Mouse (Mus musculus): Measurements from ENCODE around the gene 5830473C10Rik.

5830473C10Rik gene

DNA sequence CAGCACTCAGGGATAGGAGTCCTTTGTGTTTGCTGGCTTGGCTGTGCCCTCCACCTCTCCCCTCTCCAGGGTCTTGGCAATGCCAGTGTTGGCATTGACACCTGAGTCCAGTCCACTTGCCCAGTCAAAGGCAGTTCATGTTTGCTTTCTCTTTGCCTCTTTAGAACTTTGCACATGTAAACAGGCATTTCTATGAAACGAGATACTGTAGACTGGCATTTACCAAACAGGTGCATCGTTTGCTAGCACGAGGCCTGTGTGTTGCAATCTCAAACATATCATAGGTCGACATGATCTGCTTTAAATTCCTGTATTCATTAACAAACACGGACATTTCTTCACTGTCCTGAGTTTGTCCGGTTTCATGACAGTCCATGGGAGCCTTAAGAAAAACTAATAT, at the start of gene 5830473C10Rik:
5830473C10Rik (plus strand) TSS at position 365 of the 400 bp plus-strand sequence.
- DNase-seq (ENCODE audit: low read depth, low spot score), result no peak

DNA sequence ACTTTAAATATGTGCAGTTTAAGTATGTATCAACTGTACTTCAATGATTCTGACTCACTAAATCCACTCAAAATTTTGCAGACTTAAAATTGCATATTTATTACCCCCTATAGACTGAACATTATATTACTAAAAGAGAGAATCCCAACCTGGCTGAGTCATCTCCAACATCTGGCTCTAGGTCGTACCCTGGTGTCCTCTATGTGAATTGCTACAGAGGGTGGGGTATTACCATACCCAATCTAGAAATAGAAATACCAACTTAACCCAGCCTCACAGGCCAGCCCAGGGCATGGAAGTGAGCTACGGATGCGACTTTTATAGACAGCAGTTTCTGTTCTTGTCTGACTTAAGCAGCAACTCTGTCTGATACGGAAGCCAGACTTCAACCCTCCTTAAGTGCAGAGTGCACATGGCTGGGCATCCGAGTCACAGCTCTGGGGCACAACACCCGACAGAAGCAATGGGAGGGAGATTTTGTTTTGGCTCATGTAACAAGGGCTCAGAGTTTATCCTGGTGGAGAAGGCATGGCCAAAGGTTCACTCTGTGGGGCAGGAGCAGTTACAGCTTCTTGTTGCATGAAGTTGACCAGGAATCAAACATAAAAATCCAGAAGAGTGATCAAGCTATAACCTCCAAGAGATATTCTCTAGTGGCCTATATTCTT, 48.5 kb upstream of the 5830473C10Rik start:
- DNase-seq (ENCODE audit: low read depth, low spot score), result no peak

DNA sequence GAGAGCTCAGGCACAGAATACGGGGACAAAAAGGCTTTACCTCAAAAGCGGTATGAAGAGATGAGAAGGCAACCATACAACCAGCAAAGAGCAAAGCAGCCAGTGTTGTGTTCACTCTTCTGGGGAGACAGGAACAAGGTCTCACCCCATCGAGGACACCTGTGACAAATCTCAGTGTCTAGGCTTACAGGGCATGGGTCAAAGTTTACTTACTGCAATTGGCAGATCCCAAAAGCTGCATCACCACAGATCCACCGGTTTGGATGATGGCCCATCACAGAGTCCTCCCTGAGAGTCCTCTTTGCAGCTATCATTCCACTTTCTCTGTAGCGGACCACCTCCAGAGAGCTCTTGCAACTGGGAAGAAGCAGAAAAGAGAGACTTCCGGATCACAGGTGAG, 45.3 kb upstream of the 5830473C10Rik start:
- DNase-seq (ENCODE audit: low read depth, low spot score), result no peak

DNA sequence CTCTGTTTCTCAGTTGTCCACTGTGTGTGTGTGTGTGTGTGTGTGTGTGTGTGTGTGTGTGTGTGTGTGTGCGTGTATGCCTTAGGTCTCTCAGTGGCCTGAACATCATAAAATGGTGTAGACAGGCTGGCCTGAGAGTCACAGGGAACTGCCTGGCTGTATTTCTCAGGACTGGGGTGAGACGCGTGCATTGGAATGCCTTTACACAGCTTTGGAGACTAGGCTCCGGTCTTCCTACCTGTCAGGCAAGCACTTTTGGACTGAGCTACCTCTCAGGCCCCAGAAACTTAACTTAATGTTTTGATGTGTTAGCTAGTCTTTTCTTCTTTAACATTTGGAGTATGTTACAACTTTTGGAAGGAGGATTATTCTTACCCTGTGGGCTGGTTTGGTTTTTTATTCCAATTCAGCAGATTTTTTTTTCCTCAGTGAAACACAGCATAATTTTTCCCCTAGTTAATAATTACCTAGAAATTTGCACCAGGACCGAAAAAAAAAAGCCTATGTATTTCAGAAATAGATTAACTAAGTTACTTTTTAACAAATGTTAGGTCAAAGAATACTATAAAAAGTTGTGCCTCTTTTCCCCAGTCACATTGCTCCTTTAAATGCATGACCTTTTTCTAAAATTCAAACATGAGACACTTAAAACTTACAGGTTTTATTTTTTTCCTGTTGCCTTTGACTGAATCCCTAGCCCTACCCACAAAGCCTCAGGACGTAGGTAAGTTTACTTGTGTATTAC, 42.4 kb upstream of the 5830473C10Rik start, which contains the start of gene Afm:
Afm (plus strand) TSS at position 577 of the 745 bp plus-strand sequence.
- no peak for DNase-seq (ENCODE audit: low read depth, low spot score)

DNA sequence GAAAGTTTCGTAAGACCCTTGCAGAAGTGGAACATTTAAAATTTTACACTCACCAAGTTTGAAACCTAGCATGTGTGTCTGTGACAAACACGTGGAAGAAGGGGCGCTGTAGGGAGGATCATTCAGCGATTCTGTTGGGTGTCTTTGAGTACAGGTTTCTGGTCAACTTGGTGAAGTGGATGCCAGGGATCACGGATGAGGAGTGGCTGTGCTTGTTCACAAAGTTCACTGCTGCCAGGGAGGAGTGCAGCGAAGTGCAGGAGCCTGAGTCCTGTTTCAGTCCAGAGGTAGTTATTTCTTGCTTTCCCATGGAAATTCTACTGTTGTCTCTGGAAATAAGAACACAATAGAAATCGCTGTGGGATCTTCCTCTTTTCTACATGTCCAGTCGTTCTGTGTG, 9.7 kb upstream of the 5830473C10Rik start:
- DNase-seq (ENCODE audit: low read depth, low spot score), result no peak

DNA sequence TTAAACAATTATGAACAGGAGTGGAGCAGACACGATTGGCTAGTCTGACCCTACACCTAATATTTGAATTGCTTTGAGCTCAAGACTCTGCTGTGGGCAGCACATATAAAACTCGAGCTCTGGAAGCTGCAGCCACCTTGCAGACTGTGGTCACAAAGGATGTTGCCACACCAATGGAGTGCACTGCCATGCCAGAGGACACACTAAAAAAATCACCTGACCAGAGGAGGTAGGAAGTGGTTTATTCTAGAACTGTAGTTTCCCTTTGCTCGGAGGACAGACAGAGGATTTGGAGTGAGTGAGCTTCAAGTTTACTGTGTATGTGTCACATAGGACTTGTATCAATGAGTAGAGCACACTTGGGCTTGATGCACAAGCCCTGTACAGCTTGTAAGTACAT, 4.9 kb upstream of the 5830473C10Rik start:
- no peak for DNase-seq (ENCODE audit: low read depth, low spot score)

DNA sequence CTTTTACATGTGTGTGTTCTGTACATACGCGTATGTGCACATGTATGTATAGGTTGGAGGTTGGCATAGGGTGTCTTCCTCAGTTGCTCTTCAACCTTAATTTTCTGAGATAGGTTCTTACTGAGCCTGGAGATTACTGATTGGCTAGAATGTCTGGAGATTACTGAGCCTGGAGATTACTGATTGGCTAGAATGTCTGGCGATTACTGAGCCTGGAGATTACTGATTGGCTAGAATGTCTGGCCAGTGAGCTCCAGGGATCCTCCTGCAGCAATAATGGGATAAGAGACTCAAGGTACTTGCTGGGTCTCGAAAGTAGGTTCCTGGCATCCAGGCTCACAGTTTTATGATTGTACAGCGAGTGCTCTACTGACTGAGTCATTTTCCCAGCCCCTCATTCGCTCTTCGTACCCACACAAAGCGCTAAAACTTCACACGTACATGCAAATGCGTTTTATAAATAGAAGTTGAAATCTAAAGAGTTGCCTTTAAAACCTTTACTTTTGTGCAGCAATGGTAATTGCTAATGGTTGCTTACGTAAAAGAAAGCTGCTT, 891 bp downstream of the 5830473C10Rik start:
- no peak for DNase-seq (ENCODE audit: low read depth, low spot score)

DNA sequence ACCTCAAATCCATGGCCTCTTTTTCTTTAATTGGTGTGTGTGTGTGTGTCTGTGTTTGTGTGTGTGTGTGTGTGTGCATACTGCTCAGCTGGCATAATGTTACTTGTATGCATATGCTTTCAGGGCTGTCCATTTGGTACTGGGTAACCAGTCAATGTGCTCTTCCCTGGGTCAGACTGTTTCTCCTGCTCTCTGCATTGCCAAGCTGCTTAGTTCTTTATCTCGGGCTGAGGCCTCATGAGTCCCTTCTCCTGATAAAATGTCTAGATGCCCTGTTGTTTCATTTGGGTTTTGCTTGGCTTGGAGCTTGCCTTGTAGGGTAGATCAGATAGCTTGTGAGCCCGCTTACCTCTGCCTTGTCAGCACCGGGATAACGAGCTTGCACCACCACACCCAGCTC, 2.0 kb downstream of the 5830473C10Rik start:
- no peak for DNase-seq (ENCODE audit: low read depth, low spot score)

DNA sequence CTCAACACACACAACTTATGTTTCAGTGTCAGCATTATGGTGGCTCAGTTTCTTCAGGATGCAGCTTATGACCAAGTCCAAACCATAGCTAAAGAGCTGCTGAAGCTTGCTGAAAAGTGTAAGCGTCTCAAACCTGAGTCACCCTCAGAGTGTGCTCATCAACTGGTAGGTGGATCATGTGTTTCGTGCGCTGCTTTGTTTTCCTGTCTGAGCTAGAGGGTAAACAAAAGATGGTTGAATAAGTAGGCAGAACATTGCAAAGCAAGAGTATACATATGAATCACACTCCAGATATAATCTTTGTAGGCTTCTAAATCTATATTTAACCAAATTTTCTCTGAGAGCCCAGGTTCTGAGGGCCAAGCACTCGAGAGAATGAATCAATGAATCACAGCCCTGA, 3.3 kb downstream of the 5830473C10Rik start:
- no peak for DNase-seq (ENCODE audit: low read depth, low spot score)

DNA sequence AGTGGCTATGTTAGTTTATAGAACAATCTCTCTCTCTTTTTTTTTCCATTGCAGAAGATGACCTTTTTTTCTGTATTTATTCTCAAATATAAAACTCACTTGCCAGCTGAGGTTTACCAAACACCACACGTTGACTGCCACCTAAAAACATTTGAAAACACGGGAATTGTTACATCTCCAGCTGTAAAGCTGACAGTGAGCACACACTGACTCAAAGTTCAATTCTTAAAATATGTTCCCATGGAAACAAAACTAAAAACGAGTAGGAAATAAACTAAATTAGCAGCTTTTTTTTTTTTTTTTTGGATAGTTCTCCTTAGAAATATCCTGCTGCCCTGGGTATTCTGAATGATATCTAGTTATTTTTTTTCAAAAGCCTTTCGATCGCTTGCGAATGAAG, 4.3 kb downstream of the 5830473C10Rik start:
- DNase-seq (ENCODE audit: low read depth, low spot score), result no peak

DNA sequence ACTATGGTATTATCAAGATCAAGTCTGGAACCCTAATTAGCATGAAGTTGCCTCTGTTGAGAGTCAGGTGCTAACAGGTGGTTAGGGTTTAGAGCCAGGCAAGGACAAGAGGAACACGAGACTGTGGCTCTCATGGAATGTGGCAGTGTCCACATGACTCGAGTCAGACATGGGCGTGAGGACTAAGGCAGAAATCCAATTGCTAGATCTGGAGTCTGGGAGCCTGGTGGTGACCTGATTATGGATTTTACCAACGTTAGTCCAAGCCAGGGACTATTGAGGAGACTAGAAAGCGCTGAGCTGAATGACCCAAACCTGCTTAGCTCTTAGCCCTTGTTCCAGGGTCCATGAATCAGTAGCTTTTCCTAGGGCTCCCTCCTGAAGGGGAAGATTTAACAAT, 6.9 kb downstream of the 5830473C10Rik start:
- DNase-seq (ENCODE audit: low read depth, low spot score), result no peak

DNA sequence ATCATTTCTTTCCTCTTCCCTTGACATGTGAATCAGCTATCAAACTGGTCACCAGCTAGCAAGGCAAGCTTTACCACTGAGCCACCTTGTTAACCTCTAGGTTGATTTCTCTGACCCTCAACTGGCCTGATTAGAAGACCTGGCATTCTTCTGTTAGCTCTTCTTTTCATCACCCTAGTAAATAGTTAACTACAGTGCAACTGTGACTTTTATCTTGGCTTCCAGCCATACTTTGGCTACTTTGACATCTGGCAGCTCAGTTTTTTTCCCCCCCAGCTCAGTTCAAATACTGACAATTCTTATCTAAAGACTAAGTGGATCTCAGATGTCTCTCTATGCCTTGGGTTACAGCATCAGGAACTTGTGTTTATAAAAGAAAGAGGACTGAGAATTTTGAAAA, 7.4 kb downstream of the 5830473C10Rik start:
- no peak for DNase-seq (ENCODE audit: low read depth, low spot score)

DNA sequence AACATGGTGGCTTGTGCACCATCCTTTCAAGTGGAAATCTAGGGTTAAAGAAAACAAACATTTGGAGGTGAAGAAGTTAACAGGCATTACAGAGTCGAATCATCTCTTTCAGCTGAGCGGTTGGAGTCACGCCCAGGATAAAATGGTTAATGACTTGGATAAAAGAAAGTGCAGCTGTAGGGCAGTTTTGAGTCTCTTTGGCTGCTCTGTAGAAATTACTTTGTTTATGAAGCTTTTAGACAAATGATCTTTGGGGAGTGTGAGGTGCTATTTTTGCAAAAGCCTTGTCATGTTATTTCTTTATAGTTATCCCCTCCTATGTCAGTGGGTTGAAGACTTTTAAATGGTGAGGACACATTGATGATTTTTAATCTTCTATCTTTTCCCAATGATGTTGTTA, 10.3 kb downstream of the 5830473C10Rik start:
- DNase-seq (ENCODE audit: low read depth, low spot score), result no peak

DNA sequence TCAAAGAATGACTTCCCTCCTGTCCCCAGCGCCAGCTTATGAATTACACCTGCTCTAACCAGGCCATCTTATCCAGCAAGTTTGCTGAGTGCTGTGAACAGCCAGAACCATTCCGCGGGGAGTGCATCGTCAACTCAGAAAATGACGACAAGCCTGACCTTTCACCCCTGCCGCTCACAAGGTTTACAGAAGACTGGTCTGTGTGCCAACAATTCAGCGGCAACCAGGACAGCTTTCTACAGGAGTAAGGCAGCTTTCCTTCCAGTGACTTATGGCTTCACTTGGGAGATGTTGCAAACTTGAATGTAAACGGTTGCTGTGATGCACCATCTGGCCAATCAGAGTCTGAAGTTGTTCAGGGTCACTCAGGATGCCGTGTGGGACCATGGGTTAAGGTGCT, 16.8 kb downstream of the 5830473C10Rik start:
- DNase-seq (ENCODE audit: low read depth, low spot score), result no peak

DNA sequence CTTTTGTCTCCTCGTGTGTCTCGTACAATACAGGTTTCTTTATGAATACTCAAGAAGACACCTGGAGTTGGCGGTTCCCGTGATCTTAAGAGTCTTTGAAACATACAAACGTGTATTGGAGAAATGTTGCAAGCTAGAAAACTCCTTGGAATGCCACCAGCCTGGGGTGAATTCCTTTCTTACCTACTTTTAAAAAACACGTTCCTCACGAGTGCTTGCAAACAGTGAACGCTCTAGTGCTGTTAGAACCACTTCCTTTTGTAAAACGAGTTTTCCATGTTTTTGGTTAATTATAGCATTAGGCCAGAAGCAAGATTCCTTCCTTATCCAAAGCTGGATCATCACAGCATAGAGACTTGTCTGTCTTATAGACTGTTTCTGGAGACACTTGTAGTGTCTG, 18.6 kb downstream of the 5830473C10Rik start:
- DNase-seq (ENCODE audit: low read depth, low spot score), result no peak

DNA sequence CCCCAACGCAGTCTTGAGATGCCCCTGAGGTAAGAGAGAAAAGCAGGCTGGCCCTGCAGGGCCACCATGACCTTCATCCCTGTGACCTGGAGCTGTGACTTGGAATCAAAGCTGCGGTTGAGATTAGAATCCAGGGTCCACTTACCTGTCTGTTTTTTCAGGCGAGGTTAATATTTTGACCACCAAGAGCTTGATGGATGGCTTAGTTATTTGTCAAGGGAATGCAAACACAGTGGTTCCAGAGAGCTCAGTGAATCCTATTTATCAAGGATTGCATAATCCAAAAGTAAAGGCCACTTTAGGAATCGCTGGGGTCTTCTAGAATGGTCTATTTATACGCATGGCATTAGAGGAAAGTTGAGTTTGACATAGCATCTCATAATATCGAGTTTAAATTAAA, 21.3 kb downstream of the 5830473C10Rik start:
- no peak for DNase-seq (ENCODE audit: low read depth, low spot score)

DNA sequence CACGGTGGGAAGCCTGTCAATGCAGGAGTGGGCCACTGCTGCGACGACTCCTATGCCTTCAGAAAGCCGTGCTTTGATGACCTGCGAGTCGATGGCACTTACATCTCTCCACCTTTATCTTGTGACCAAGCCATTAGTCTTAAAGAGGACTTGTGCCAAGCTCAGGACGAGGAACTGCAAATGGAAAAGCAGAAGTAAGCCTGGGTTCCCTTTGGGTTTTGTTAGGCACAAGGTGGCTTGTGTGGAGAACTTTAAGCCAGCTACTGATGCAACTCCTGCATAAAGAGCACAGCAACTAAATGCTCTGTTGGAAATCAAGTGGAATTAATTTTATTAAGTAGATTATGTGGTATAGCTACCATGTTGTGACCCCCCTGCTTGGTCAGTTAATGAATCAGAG, 23.9 kb downstream of the 5830473C10Rik start:
- DNase-seq (ENCODE audit: low read depth, low spot score), result no peak

DNA sequence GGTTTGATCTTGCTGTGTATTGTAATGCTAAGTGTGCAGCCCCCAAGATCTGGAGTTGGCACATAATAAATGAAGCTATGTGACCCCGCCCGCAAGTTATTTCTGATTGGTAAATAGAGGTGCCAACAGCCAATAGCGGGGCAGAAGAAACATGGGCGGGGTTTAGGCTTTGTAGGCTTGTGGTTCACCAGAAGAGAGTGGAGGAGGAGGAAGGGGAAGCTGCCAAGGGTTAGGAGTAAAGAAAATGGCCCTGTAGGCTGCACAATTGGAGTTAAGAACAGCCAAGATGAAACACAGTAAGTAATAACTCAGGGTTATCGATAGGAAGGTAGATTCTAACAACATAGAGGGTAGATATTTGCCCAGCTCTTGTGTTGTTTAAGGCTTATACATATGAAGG, 25.6 kb downstream of the 5830473C10Rik start:
- DNase-seq (ENCODE audit: low read depth, low spot score), result no peak

DNA sequence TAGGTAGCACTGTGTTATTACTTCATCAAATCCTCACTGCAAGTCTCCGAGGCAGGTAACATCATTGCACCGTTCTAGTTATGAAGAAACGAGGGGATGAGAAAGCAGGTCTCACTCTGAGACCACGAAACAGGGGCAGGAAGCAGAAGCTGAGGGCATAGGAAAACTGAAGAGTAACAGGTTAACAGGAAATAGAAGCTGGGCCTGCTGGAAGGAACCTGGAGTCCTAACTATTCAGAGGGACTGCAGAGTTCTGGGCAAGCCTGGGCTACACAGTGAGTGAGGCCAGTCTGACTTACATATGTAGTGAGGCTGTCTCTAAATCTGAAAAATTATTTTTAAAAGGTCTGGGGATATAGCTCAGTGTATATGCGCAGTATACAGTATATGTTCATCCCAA, 27.2 kb downstream of the 5830473C10Rik start:
- no peak for DNase-seq (ENCODE audit: low read depth, low spot score)

DNA sequence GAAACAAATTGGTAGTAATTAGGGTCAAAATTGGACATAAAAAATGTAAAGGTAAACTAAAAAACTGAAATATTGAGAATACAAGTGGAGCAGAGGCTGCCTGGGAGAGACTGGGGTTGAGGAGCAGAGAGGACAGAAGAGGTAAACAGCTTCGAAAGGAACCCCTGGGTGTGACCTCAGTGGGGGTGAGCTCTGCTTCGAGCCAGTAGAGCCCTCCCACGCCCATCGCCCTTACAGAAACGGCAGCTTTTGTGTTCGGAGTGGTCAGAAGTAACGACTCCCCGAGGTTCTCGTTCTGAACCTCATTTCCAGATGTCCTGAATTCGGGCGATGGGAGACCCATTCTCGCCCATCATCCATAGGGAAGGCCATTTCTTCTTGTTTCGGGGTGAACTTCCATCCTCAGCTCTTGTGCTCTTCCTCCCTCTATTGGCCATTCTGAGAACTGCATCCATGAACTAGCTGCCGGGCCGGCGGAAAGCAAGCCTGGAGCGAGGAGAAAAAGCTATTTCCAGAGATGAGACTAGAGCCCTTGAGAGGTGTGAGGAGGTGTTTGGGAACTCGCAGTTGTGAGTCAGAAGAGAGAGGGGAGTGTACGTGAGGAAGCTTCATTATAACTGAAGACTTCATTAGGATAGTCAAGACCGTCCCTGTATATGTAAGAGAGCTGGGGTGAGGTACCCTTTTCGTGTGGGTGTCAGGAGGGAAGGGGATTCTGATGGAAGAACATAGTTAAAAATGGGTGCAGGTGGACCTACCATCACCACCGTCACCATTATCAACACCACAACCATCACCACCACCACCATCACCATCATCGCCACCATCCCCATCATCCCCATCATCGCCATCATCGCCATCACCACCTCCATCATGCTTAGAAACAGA, 28.0 kb downstream of the 5830473C10Rik start:
- DNase-seq (ENCODE audit: low read depth, low spot score), result peak; percentile 58

DNA sequence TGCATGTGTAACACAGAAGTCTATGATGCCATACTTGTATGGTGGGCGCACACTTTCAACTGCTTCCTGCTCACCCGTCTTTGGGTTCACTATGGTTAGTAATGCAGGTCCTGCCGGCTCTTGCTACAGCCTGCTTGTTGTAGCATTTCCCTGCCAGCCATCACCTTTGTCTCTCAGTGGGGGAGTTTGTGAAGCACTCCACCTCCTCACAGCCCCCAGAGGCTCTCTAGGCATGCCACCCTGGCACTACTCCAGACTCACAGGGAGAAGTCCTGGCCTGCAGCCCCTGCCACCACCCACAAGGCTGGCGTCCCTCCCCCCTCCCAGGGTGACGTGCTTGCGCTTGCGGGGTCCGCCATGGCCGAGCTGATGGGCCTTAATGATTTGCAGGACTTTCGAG, 29.8 kb downstream of the 5830473C10Rik start:
- DNase-seq (ENCODE audit: low read depth, low spot score), result no peak

DNA sequence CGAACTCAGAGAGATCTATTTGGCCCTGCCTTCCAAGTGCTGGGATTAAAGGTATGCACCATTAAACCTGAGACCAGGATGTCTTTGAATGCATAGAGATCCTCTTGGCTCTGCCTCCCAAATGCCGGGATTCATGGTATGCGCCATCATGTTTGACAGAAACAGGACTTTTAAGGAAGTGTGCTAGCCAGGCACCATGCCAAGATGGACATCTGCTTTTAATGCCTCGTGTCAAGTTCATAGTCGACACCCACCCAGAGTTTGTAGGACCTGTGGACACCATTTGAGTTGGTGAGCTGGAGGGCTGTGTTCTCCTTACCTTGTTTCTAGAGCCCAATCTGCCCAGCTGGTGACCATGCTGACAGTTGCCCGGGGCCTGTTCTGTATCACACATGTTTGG, 31.0 kb downstream of the 5830473C10Rik start:
- no peak for DNase-seq (ENCODE audit: low read depth, low spot score)

All from brain, embryonic 18.5 days (tissue).